Mouse (Mus musculus): Measurements from ENCODE around the gene Mgmt. TPM values are rescaled to one million over a fixed set of nuclear protein-coding genes. Genes with fewer than 3 reads are reported as not detected.

The Mgmt gene
- total and polyA plus RNA-seq, 2 experiments from 2014 or later = 1.4 to 1.6 TPM

DNA sequence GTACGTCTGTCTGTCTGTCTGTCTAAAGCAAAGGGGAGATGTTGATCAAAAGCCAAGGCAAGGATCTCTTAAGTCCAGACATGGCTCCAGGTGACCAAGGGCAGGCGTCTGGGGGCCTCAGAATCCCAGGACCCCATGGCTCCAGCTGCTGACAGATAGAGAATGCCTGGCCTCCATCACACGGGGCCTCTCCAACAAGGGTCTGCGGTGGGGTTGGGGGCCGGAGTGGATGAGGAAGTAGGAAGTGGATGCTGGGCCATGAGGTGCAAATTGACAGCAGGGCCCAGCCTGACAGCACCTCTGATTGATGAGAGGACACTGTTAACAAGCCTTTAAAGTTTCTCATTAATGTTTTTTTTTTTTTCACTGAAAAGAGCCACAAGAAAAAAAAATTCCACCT is 237.5 kb downstream of the Mgmt start:
- no peak for DNase-seq (ENCODE audit: low spot score)
- TF ChIP-seq CTCF (IDR thresholded peaks at IDR 0.05; ENCODE audit: low read depth) = no peak
- no peak overlapping the region for H3K27ac ChIP-seq
- no peaks in the 10 kb centered on the region for H3K36me3 ChIP-seq (ENCODE audit: insufficient read depth, low read length)
- 72% methylated on average over 5 of the region's 5 CpGs for WGBS
- no peak overlapping the region for H3K4me2 ChIP-seq (ENCODE audit: low read depth, low read length)
- no peak overlapping the region for H3K9ac ChIP-seq (replicated peaks; ENCODE audit: low read length)
- no peak for ATAC-seq
- no peak overlapping the region for H3K4me3 ChIP-seq (ENCODE audit: low read length)
- no peaks in the 10 kb centered on the region for H3K9me3 ChIP-seq (ENCODE audit: low read length)
- no peaks in the 10 kb centered on the region for H3K4me1 ChIP-seq (ENCODE audit: insufficient read depth, low read length)
- H3K27me3 ChIP-seq (ENCODE audit: insufficient read depth, low read length) = no peaks in the 10 kb centered on the region

DNA sequence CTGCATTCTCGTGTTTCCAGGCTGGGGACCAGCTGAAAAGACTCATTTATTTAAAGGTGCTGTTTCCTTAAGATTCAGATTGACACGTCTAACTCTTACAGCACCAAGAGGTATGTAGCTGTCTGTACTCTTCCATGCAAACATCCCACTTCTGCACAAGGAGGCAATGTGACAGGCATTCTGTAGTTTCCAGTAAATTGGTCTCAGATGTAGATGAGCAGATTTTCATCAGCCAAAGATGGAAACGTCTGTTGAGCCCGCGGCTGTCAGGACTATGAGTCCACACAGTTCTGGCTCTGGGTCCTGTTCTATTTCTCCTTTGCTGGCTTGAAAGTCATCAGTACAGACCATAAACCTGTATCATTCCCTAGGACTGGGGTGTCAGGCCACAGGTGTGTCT is 243.7 kb downstream of the Mgmt start:
- H3K36me3 ChIP-seq (ENCODE audit: insufficient read depth, low read length) = no peaks in the 10 kb centered on the region
- no peak for TF ChIP-seq CTCF (IDR thresholded peaks at IDR 0.05; ENCODE audit: low read depth)
- H3K4me1 ChIP-seq (ENCODE audit: insufficient read depth, low read length) = no peaks in the 10 kb centered on the region
- no peak overlapping the region for H3K4me3 ChIP-seq (ENCODE audit: low read length)
- no peak overlapping the region for H3K27ac ChIP-seq
- ATAC-seq (no peak), DNase-seq (ENCODE audit: low spot score) (no peak)
- WGBS = 57% methylated on average over 5 of the region's 5 CpGs
- no peaks in the 10 kb centered on the region for H3K9me3 ChIP-seq (ENCODE audit: low read length)
- no peak overlapping the region for H3K9ac ChIP-seq (replicated peaks; ENCODE audit: low read length)
- no peak overlapping the region for H3K4me2 ChIP-seq (ENCODE audit: low read depth, low read length)
- H3K27me3 ChIP-seq (ENCODE audit: insufficient read depth, low read length) = no peaks in the 10 kb centered on the region

DNA sequence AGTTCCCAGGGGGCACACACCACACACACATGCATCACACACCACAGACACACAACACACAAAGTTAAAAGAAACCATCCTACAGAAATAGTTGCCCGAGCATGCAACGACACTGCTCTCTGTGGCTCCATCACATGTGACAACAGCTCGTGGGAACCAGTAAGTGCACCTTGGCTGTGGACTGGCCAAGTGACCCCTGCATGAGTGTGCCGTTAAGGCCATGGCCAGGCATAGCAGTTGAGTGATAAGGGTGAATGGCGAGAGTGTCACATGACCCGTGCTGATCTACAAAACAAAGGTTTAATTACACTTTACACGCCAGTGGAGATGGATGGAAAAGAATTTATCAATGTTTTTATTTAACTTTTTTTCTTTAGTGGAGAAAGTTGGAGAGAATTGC is 245.9 kb downstream of the Mgmt start:
- no peak overlapping the region for H3K4me3 ChIP-seq (ENCODE audit: low read length)
- no peaks in the 10 kb centered on the region for H3K36me3 ChIP-seq (ENCODE audit: insufficient read depth, low read length)
- no peaks in the 10 kb centered on the region for H3K9me3 ChIP-seq (ENCODE audit: low read length)
- ATAC-seq (no peak), DNase-seq (ENCODE audit: low spot score) (no peak)
- no peaks in the 10 kb centered on the region for H3K27me3 ChIP-seq (ENCODE audit: insufficient read depth, low read length)
- no peak for TF ChIP-seq CTCF (IDR thresholded peaks at IDR 0.05; ENCODE audit: low read depth)
- no peak overlapping the region for H3K4me2 ChIP-seq (ENCODE audit: low read depth, low read length)
- WGBS = 83% methylated on average over 7 of the region's 7 CpGs
- H3K27ac ChIP-seq = no peak overlapping the region
- H3K9ac ChIP-seq (replicated peaks; ENCODE audit: low read length) = no peak overlapping the region
- H3K4me1 ChIP-seq (ENCODE audit: insufficient read depth, low read length) = no peaks in the 10 kb centered on the region

DNA sequence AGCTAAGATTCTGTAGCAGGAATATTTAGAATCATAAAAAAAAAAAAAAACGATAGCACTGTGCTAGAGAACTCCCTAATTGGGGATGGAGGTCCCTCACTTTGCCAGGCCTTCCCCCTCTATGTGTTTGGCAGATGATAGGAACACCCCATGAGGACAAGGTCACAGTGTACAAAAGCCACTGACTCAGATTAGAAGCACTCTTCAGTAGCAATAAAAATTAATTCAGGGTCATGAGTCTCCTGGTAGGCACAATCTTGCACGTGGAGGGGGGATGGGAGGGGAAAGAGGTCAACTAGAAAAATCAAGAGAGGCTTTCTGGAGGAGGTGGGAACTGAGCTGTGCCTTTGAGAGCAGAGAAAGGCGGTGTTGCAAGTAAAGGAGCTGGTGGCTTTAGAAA is 247.0 kb downstream of the Mgmt start:
- no peak overlapping the region for H3K27ac ChIP-seq
- H3K4me3 ChIP-seq (ENCODE audit: low read length) = no peak overlapping the region
- no peak for DNase-seq (ENCODE audit: low spot score)
- H3K4me1 ChIP-seq (ENCODE audit: insufficient read depth, low read length) = no peaks in the 10 kb centered on the region
- ATAC-seq = no peak
- no peak overlapping the region for H3K9ac ChIP-seq (replicated peaks; ENCODE audit: low read length)
- no peak overlapping the region for H3K4me2 ChIP-seq (ENCODE audit: low read depth, low read length)
- H3K9me3 ChIP-seq (ENCODE audit: low read length) = no peaks in the 10 kb centered on the region
- no peaks in the 10 kb centered on the region for H3K36me3 ChIP-seq (ENCODE audit: insufficient read depth, low read length)
- no peak for TF ChIP-seq CTCF (IDR thresholded peaks at IDR 0.05; ENCODE audit: low read depth)
- WGBS = 33% methylated on average over 3 of the region's 3 CpGs
- no peaks in the 10 kb centered on the region for H3K27me3 ChIP-seq (ENCODE audit: insufficient read depth, low read length)

DNA sequence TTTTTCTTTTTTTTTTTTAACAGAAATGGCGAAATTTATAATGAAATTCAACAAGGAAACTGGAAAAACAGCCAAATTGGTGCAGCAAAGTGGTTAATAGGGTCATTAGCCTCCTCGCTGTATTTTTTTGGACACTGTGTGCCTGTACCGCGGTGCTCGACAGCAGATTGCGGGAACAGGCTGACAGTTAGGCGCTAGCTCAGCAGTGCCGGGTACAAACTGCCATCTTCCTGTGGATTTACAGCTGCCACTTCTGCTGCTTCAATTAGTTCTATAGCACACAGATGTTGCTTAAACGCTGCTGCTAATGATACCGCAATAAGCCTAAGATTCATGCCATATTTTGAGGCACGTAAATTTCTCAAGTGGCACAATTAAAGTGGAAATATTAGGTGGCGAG is 252.7 kb downstream of the Mgmt start:
- 44% methylated on average over 12 of the region's 12 CpGs for WGBS
- ATAC-seq (no peak), DNase-seq (ENCODE audit: low spot score) (peak; percentile 73)
- Histone ChIP-seq H3K9me3 (ENCODE audit: low read length) (no peaks in the 10 kb centered on the region), H3K27ac (no peak overlapping the region), H3K4me3 (ENCODE audit: low read length) (no peak overlapping the region), H3K4me1 (ENCODE audit: insufficient read depth, low read length) (no peaks in the 10 kb centered on the region), H3K4me2 (ENCODE audit: low read depth, low read length) (no peak overlapping the region), H3K36me3 (ENCODE audit: insufficient read depth, low read length) (no peaks in the 10 kb centered on the region), H3K27me3 (ENCODE audit: insufficient read depth, low read length) (no peaks in the 10 kb centered on the region), H3K9ac (replicated peaks; ENCODE audit: low read length) (no peak overlapping the region)
- no peak for TF ChIP-seq CTCF (IDR thresholded peaks at IDR 0.05; ENCODE audit: low read depth)

DNA sequence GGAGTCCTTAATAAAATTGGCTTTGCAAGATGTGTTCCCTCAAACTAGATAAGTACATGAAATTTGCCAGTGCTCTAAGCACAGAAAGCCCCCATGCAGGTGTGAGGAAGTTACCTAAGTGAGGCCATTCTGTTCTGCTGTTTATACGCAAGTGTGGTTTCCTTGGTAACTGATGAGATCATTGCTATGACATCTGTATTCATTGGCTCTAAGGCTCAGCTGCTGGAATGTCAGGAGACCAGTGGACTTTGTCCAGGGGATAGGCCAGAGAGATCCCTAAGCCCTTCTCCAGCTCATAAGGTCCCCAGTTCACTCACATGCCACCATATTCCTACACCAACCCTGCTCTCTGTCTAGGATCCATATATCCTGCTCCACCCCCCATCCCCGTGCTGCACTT is 257.4 kb downstream of the Mgmt start:
- H3K9ac ChIP-seq (replicated peaks; ENCODE audit: low read length) = no peak overlapping the region
- H3K27ac ChIP-seq = no peak overlapping the region
- no peak overlapping the region for H3K4me2 ChIP-seq (ENCODE audit: low read depth, low read length)
- no peaks in the 10 kb centered on the region for H3K9me3 ChIP-seq (ENCODE audit: low read length)
- H3K36me3 ChIP-seq (ENCODE audit: insufficient read depth, low read length) = no peaks in the 10 kb centered on the region
- WGBS = 85% methylated on average over 2 of the region's 2 CpGs
- ATAC-seq (no peak), DNase-seq (ENCODE audit: low spot score) (no peak)
- H3K4me1 ChIP-seq (ENCODE audit: insufficient read depth, low read length) = no peaks in the 10 kb centered on the region
- H3K27me3 ChIP-seq (ENCODE audit: insufficient read depth, low read length) = no peaks in the 10 kb centered on the region
- no peak overlapping the region for H3K4me3 ChIP-seq (ENCODE audit: low read length)
- TF ChIP-seq CTCF (IDR thresholded peaks at IDR 0.05; ENCODE audit: low read depth) = no peak

DNA sequence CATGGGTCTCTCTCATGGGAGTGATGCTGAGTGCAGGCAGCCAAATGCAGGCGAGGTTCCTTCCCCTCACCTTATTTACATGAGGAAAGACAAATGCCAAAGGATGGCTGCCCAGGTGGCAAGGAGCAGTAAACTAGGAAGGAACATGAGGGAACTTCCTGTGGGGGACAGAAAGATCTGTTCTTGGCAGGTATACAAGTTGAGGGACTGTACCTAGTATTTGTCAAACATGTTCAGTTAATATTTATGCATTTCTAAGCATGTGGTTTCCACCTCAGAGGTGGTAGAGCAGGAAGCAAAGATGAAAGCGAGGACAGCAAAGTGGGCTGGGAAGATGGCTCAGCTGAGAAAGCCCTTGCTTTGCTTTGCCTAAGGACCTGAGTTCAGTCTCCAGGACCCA is 260.2 kb downstream of the Mgmt start:
- Histone ChIP-seq H3K27me3 (ENCODE audit: insufficient read depth, low read length) (no peaks in the 10 kb centered on the region), H3K9ac (replicated peaks; ENCODE audit: low read length) (no peak overlapping the region), H3K9me3 (ENCODE audit: low read length) (no peaks in the 10 kb centered on the region), H3K27ac (no peak overlapping the region), H3K4me1 (ENCODE audit: insufficient read depth, low read length) (no peaks in the 10 kb centered on the region), H3K4me2 (ENCODE audit: low read depth, low read length) (no peak overlapping the region), H3K36me3 (ENCODE audit: insufficient read depth, low read length) (no peaks in the 10 kb centered on the region), H3K4me3 (ENCODE audit: low read length) (no peak overlapping the region)
- WGBS = 83% methylated on average over 2 of the region's 2 CpGs
- no peak for TF ChIP-seq CTCF (IDR thresholded peaks at IDR 0.05; ENCODE audit: low read depth)
- DNase-seq (ENCODE audit: low spot score) (no peak), ATAC-seq (no peak)

Measured in hindbrain, postnatal 0 days (tissue).